Mouse (Mus musculus) embryonic fibroblast, embryonic 13.5 days (primary cell): ENCODE data around the gene 2010003K11Rik. TPM values are rescaled to one million over a fixed set of nuclear protein-coding genes. Genes with fewer than 3 reads are reported as not detected.
"Not testable (repeated sequence)": the region's sequence is repeated elsewhere in the genome, so short reads cannot be mapped to it uniquely, and the experiment has no call there.

ENCODE experiments used
- H3K27ac ChIP-seq: 2 replicates; pipeline ENCODE4 v1.5.1; 2012; ENCODE audit warnings: low read length, control low read depth, inconsistent platforms; ENCODE audit not compliant: insufficient read depth
- H3K4me1 ChIP-seq: 2 replicates; pipeline ENCODE4 v1.6.1; 2011; ENCODE audit warnings: low read length; ENCODE audit not compliant: control insufficient read depth, insufficient read depth
- H3K4me3 ChIP-seq: 2 replicates; pipeline ENCODE4 v1.5.1; 2011; ENCODE audit warnings: mild to moderate bottlenecking, control low read depth, low read length; ENCODE audit not compliant: insufficient read depth
- CTCF ChIP-seq: IDR thresholded peaks from 2 replicates; pipeline ENCODE4 v1.5.1; 2011; ENCODE audit warnings: mild to moderate bottlenecking, control low read depth, low read length, moderate library complexity, borderline replicate concordance; ENCODE audit not compliant: insufficient read depth
- POLR2A ChIP-seq: IDR thresholded peaks from 2 replicates; pipeline ENCODE4 v1.6.1; 2011; ENCODE audit warnings: low read depth, mild to moderate bottlenecking, control low read depth, low read length, moderate library complexity
- polyA plus RNA-seq: library from polyadenylated mRNA; stranded (reverse); fragments of >200 nt; gene quantifications from 2 replicates; pipeline ENCODE4 v1.2.4, GENCODE M21; 2011; ENCODE audit warnings: low read depth; ENCODE audit not compliant: missing spikeins, insufficient read length

2010003K11Rik gene
- polyA plus RNA-seq, 1 experiment, result not detected

GRCm38 (mm10) chr19:4464666-4465065, 33.7 kb downstream of the 2010003K11Rik start:
- H3K4me1 ChIP-seq, result no peaks in the 10 kb centered on the region
- no peak overlapping the region for H3K27ac ChIP-seq
- TF ChIP-seq CTCF (no peak), POLR2A (no peak)
- no peak overlapping the region for H3K4me3 ChIP-seq

- H3K27ac ChIP-seq, result no peak overlapping the region
- H3K4me3 ChIP-seq, result no peak overlapping the region
- no peak for TF ChIP-seq POLR2A
- no peak for TF ChIP-seq CTCF
- H3K4me1 ChIP-seq, result 0 out of 2 replicates have a peak, but pooled peaks cover 4% of the 10 kb centered on the region
Observed at GRCm38 (mm10) chr19:4461981-4462380, 36.4 kb downstream of the 2010003K11Rik start.

GRCm38 (mm10) chr19:4456227-4456626, 42.2 kb downstream of the 2010003K11Rik start:
- Histone ChIP-seq H3K4me3 (no peak overlapping the region), H3K27ac (no peak overlapping the region), H3K4me1 (peaks cover 8% of the 10 kb centered on the region; the same call in 1 of the 2 replicates)
- TF ChIP-seq CTCF (no peak), POLR2A (no peak)

GRCm38 (mm10) chr19:4455071-4455800, 43.1 kb downstream of the 2010003K11Rik start:
- Histone ChIP-seq H3K4me3 (no peak overlapping the region), H3K4me1 (peaks cover 8% of the 10 kb centered on the region; the same call in 1 of the 2 replicates), H3K27ac (no peak overlapping the region)
- TF ChIP-seq POLR2A, result no peak
- TF ChIP-seq CTCF, result no peak

GRCm38 (mm10) chr19:4454040-4454439, 44.3 kb downstream of the 2010003K11Rik start:
- not testable (repeated sequence) for H3K4me3 ChIP-seq, H3K4me1 ChIP-seq, H3K27ac ChIP-seq

- TF ChIP-seq POLR2A, result no peak
- no peak for TF ChIP-seq CTCF
- H3K27ac ChIP-seq, result no peak overlapping the region
Observed at GRCm38 (mm10) chr19:4452525-4452924, 45.9 kb downstream of the 2010003K11Rik start.

GRCm38 (mm10) chr19:4451965-4452364, 46.4 kb downstream of the 2010003K11Rik start:
- Histone ChIP-seq H3K4me1 (peaks cover 5% of the 10 kb centered on the region; the same call in 1 of the 2 replicates), H3K27ac (no peak overlapping the region), H3K4me3 (no peak overlapping the region)
- TF ChIP-seq CTCF (no peak), POLR2A (no peak)

More at GRCm38 (mm10) chr19:4452525-4452924, 45.9 kb downstream of the 2010003K11Rik start:
- H3K4me3 ChIP-seq, result no peak overlapping the region
- peaks cover 5% of the 10 kb centered on the region; the same call in 1 of the 2 replicates for H3K4me1 ChIP-seq

GRCm38 (mm10) chr19:4451098-4451497, 47.3 kb downstream of the 2010003K11Rik start:
- Histone ChIP-seq H3K27ac (no peak overlapping the region), H3K4me1 (peaks cover 5% of the 10 kb centered on the region; the same call in 1 of the 2 replicates), H3K4me3 (no peak overlapping the region)
- TF ChIP-seq POLR2A (no peak), CTCF (no peak)

GRCm38 (mm10) chr19:4450666-4451065, 47.7 kb downstream of the 2010003K11Rik start:
- H3K27ac ChIP-seq, result no peak overlapping the region
- TF ChIP-seq CTCF (no peak), POLR2A (no peak)

GRCm38 (mm10) chr19:4449230-4449629, 49.2 kb downstream of the 2010003K11Rik start:
- TF ChIP-seq CTCF (no peak), POLR2A (no peak)
- Histone ChIP-seq H3K4me3 (no peak overlapping the region), H3K27ac (no peak overlapping the region), H3K4me1 (no peaks in the 10 kb centered on the region)

More at GRCm38 (mm10) chr19:4450666-4451065, 47.7 kb downstream of the 2010003K11Rik start:
- H3K4me1 ChIP-seq, result peaks cover 5% of the 10 kb centered on the region; the same call in 1 of the 2 replicates
- no peak overlapping the region for H3K4me3 ChIP-seq
